Mouse (Mus musculus): Measurements from ENCODE around the gene Naa50. TPM values are rescaled to one million over a fixed set of nuclear protein-coding genes. Genes with fewer than 3 reads are reported as not detected.

Gene Naa50
- polyA plus RNA-seq, 1 experiment from 2014 or later, result 91.3 TPM

DNA sequence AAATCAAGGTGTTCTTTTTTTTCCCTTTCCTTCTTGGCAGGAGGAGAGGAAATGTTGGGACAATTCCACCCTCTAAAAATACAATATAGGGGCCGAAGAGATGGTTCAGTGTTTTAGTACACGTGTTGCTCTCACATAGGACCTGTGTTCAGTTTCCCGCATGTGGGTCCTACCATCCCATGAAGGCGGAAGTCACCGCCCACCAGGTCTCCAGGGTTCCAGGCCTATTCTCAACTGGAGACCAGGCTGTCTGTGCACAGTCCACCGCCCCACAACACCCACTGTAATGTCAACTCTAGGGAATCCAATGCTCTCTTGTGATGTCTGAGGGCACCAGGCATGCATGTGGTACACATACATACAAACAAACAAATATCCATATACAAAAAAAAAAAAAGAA, 17.5 kb upstream of the Naa50 start:
- Histone ChIP-seq H3K4me1 (replicated peaks; ENCODE audit: control insufficient read depth, insufficient read depth, low read length) (no peaks in the 10 kb centered on the region; the same call in 1 of the 2 replicates), H3K36me3 (ENCODE audit: control insufficient read depth, insufficient read depth, low read length) (no peaks in the 10 kb centered on the region), H3K4me2 (ENCODE audit: low read depth, low read length) (no peak overlapping the region), H3K9ac (ENCODE audit: low read length) (no peak overlapping the region), H3K9me3 (ENCODE audit: control insufficient read depth, low read length) (no peaks in the 10 kb centered on the region), H3K4me3 (ENCODE audit: low read length) (no peak overlapping the region), H3K27me3 (ENCODE audit: control insufficient read depth, insufficient read depth, low read depth, low read length) (no peaks in the 10 kb centered on the region), H3K27ac (ENCODE audit: low read length) (no peak overlapping the region)
- WGBS, result 87% methylated on average over 6 of the region's 6 CpGs
- no peak for ATAC-seq (ENCODE audit: low read depth)

DNA sequence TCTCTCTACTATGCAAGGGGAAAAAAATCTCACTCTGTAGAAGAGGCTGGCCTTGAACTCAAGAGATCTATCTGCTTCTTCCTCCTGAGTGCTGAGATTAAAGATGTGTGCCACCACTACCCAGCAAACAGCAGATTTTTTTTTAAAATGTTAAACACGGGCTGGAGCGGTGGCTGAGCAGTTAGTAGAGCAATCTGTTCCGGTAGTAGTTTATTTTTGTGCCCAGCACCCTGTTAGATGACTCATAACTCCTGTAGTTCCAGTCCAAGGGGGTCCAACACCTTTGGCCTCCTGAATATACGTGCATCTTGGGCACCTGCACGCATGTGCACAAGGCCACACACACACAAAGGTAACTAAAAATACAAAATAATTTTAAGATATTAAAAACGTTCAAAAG, 17.1 kb upstream of the Naa50 start:
- H3K4me1 ChIP-seq (replicated peaks; ENCODE audit: control insufficient read depth, insufficient read depth, low read length), result no peaks in the 10 kb centered on the region; the same call in 1 of the 2 replicates
- no peak overlapping the region for H3K4me2 ChIP-seq (ENCODE audit: low read depth, low read length)
- H3K27me3 ChIP-seq (ENCODE audit: control insufficient read depth, insufficient read depth, low read depth, low read length), result no peaks in the 10 kb centered on the region
- H3K36me3 ChIP-seq (ENCODE audit: control insufficient read depth, insufficient read depth, low read length), result no peaks in the 10 kb centered on the region
- H3K9ac ChIP-seq (ENCODE audit: low read length), result no peak overlapping the region
- ATAC-seq (ENCODE audit: low read depth), result no peak
- H3K9me3 ChIP-seq (ENCODE audit: control insufficient read depth, low read length), result no peaks in the 10 kb centered on the region
- 66% methylated on average over 6 of the region's 6 CpGs for WGBS
- H3K4me3 ChIP-seq (ENCODE audit: low read length), result no peak overlapping the region
- no peak overlapping the region for H3K27ac ChIP-seq (ENCODE audit: low read length)

DNA sequence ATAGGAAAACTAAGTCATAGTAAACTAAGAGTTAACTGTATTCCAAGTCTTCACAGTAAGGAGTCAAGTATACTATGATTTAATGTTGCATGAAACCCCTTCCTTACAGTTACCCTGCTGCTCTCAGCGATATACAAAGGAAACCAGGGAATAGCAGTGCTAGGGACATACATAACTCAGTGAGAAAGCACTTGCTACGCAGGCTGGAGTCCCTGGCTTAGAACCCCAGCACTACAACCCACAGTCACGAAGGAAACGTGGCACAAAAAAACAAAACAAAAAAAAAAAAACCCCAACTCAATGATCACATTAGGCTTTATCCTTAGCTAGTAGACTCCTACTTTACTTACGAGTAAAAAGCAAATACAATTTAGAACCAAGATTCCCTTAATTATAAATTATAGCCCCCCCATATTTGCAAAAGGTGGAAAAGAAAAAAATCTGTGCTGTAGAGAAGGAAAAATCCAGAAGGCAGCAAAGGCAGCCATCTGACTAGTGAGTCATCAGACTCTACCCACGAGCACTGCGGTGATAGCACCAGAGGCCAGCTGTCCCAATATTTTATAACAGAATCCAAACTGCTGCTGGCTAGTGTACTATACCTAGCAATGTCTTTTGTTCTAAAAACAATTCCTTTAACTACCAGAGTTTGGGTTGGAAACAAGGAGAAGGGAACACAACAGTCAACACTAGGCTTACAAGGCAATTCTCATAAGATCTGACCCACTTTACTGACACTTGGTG, 16.5 kb upstream of the Naa50 start:
- 85% methylated on average over 7 of the region's 7 CpGs for WGBS
- no peak for ATAC-seq (ENCODE audit: low read depth)
- Histone ChIP-seq H3K4me3 (ENCODE audit: low read length) (no peak overlapping the region), H3K9ac (ENCODE audit: low read length) (no peak overlapping the region), H3K4me2 (ENCODE audit: low read depth, low read length) (no peak overlapping the region), H3K36me3 (ENCODE audit: control insufficient read depth, insufficient read depth, low read length) (no peaks in the 10 kb centered on the region), H3K4me1 (replicated peaks; ENCODE audit: control insufficient read depth, insufficient read depth, low read length) (no peaks in the 10 kb centered on the region; the same call in 1 of the 2 replicates), H3K27me3 (ENCODE audit: control insufficient read depth, insufficient read depth, low read depth, low read length) (no peaks in the 10 kb centered on the region), H3K9me3 (ENCODE audit: control insufficient read depth, low read length) (no peaks in the 10 kb centered on the region), H3K27ac (ENCODE audit: low read length) (no peak overlapping the region)

DNA sequence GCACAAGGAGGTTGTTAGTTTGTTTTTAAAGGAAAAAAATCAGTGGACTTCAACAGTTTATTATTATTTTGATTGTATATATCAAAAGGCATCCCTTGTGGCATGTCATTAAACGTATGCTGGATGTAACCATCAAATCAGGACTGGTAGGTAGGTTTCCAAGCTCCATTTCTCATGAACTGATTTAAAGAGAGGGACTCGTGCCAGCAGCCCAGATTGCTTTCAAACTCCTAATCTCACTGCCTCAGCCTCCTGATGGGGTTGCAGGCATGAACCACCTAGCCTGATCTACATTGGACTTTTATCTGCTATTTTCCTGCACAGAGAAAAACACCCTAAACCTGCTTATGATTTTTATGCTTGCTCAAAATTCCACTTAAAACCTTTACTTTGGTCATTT, 15.8 kb upstream of the Naa50 start:
- no peaks in the 10 kb centered on the region for H3K36me3 ChIP-seq (ENCODE audit: control insufficient read depth, insufficient read depth, low read length)
- no peak overlapping the region for H3K4me2 ChIP-seq (ENCODE audit: low read depth, low read length)
- H3K4me1 ChIP-seq (replicated peaks; ENCODE audit: control insufficient read depth, insufficient read depth, low read length), result no peaks in the 10 kb centered on the region; the same call in 1 of the 2 replicates
- H3K4me3 ChIP-seq (ENCODE audit: low read length), result no peak overlapping the region
- no peak overlapping the region for H3K27ac ChIP-seq (ENCODE audit: low read length)
- H3K9ac ChIP-seq (ENCODE audit: low read length), result no peak overlapping the region
- H3K27me3 ChIP-seq (ENCODE audit: control insufficient read depth, insufficient read depth, low read depth, low read length), result no peaks in the 10 kb centered on the region
- WGBS, result 73% methylated on average over 2 of the region's 2 CpGs
- no peaks in the 10 kb centered on the region for H3K9me3 ChIP-seq (ENCODE audit: control insufficient read depth, low read length)
- no peak for ATAC-seq (ENCODE audit: low read depth)

DNA sequence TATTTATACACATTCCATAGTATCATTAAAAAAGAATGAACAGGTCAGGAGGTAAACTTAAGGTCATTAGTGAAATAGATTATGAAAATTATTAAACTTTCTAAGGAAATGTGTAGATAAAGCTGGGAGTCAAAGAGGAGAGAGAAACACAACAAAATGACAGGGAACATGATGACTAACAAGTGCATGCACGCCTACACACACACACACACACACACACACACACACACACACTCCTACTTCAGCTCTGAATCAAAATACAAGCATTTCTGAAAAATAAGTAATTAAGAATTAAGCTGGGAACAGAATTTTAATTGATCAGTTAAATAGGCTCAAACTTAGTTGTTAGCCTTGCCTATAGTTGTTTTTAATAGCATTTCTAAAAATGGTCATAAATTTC, 14.9 kb upstream of the Naa50 start:
- ATAC-seq (ENCODE audit: low read depth), result no peak
- Histone ChIP-seq H3K4me3 (ENCODE audit: low read length) (no peak overlapping the region), H3K4me1 (replicated peaks; ENCODE audit: control insufficient read depth, insufficient read depth, low read length) (no peaks in the 10 kb centered on the region; the same call in 1 of the 2 replicates), H3K36me3 (ENCODE audit: control insufficient read depth, insufficient read depth, low read length) (no peaks in the 10 kb centered on the region), H3K9me3 (ENCODE audit: control insufficient read depth, low read length) (no peaks in the 10 kb centered on the region), H3K27me3 (ENCODE audit: control insufficient read depth, insufficient read depth, low read depth, low read length) (no peaks in the 10 kb centered on the region), H3K9ac (ENCODE audit: low read length) (no peak overlapping the region), H3K27ac (ENCODE audit: low read length) (no peak overlapping the region), H3K4me2 (ENCODE audit: low read depth, low read length) (no peak overlapping the region)
- 87% methylated on average over 1 of the region's 1 CpGs for WGBS

DNA sequence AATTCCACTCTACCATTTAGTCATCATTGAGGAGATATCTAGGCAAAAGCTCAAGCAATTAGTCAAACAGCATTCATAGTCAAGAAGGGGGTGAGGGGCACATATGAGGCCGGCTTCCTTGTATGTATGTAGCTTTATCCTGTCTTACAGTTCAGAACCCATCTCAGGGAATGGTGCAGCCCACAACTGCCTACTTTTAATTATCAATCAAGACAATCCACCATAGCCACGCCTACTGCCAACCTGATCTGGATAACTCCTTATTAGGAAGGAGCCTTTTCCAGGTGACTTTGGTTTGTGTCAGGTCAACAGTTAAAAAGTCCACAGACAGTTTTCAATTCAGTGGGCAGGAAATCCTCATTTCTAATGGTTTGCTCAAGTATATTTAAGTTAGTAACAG, 14.2 kb upstream of the Naa50 start:
- 76% methylated on average over 2 of the region's 2 CpGs for WGBS
- Histone ChIP-seq H3K27ac (ENCODE audit: low read length) (no peak overlapping the region), H3K4me3 (ENCODE audit: low read length) (no peak overlapping the region), H3K4me1 (replicated peaks; ENCODE audit: control insufficient read depth, insufficient read depth, low read length) (no peaks in the 10 kb centered on the region; the same call in 1 of the 2 replicates), H3K9ac (ENCODE audit: low read length) (no peak overlapping the region), H3K36me3 (ENCODE audit: control insufficient read depth, insufficient read depth, low read length) (no peaks in the 10 kb centered on the region), H3K27me3 (ENCODE audit: control insufficient read depth, insufficient read depth, low read depth, low read length) (no peaks in the 10 kb centered on the region), H3K9me3 (ENCODE audit: control insufficient read depth, low read length) (no peaks in the 10 kb centered on the region), H3K4me2 (ENCODE audit: low read depth, low read length) (no peak overlapping the region)
- no peak for ATAC-seq (ENCODE audit: low read depth)

DNA sequence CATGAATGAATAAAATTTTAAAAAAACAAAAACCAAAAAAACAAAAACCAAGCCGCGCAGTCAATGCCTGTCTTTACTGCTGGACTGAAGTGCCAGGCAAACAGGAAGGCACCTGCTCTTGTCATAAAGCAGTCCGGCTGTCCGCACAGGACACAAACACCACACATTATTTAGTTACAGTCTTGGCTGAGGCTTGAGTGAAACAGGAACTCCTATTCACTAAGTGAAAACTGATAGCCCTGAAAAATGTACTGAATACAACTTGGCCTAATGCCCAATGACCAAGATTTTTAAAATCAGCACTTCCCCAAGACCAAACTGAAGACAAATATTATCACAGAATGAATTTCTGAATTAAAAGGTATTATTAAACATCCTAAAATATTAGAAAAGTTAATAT, 13.2 kb upstream of the Naa50 start:
- no peaks in the 10 kb centered on the region for H3K36me3 ChIP-seq (ENCODE audit: control insufficient read depth, insufficient read depth, low read length)
- ATAC-seq (ENCODE audit: low read depth), result 0 out of 2 replicates have a peak, but pooled peaks have one; percentile 36
- no peaks in the 10 kb centered on the region for H3K9me3 ChIP-seq (ENCODE audit: control insufficient read depth, low read length)
- no peak overlapping the region for H3K4me2 ChIP-seq (ENCODE audit: low read depth, low read length)
- no peak overlapping the region for H3K4me3 ChIP-seq (ENCODE audit: low read length)
- 44% methylated on average over 4 of the region's 4 CpGs for WGBS
- no peaks in the 10 kb centered on the region for H3K27me3 ChIP-seq (ENCODE audit: control insufficient read depth, insufficient read depth, low read depth, low read length)
- no peaks in the 10 kb centered on the region; the same call in 1 of the 2 replicates for H3K4me1 ChIP-seq (replicated peaks; ENCODE audit: control insufficient read depth, insufficient read depth, low read length)
- no peak overlapping the region for H3K27ac ChIP-seq (ENCODE audit: low read length)
- no peak overlapping the region for H3K9ac ChIP-seq (ENCODE audit: low read length)

DNA sequence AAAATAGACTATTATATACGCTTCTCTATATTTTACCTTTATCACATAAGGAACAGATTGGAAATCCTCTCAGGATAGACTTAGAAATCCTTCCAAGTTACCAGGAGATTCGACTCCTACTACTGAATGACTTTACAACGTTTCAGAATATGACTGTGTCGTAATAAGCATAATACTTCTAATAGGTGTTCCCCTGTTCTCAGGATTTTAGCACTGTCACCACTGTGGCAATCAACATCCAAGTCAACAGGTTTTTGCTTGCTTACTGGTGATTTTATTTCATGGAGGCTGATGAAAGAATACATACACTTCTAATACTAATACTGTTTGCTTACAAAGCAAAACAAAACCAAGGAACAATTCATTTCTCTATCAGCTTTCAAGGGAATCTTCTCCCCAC, 7.3 kb upstream of the Naa50 start:
- Histone ChIP-seq H3K36me3 (ENCODE audit: control insufficient read depth, insufficient read depth, low read length) (no peaks in the 10 kb centered on the region), H3K4me1 (replicated peaks; ENCODE audit: control insufficient read depth, insufficient read depth, low read length) (peaks cover 3% of the 10 kb centered on the region; the same call in 1 of the 2 replicates), H3K4me2 (ENCODE audit: low read depth, low read length) (no peak overlapping the region), H3K9me3 (ENCODE audit: control insufficient read depth, low read length) (no peaks in the 10 kb centered on the region), H3K27me3 (ENCODE audit: control insufficient read depth, insufficient read depth, low read depth, low read length) (no peaks in the 10 kb centered on the region), H3K27ac (ENCODE audit: low read length) (no peak overlapping the region), H3K4me3 (ENCODE audit: low read length) (no peak overlapping the region), H3K9ac (ENCODE audit: low read length) (no peak overlapping the region)
- 75% methylated on average over 4 of the region's 4 CpGs for WGBS
- ATAC-seq (ENCODE audit: low read depth), result no peak

DNA sequence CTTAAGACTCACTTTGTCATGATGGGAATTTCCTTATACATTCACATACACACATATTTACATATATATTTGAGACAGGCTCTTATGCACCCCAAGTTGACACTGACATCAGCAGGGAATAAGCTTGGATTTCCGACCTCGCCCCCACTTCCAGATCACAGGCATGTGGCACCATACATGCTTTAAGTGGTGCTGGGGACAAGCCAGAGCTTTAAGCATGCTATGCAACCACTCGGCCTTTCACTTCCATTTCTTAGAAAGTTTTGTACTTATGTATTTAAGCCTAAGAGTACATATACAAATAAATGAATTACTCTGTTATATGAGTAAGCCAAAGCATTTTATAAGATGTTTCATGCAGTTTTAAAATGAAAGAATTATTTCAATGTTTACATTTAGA, 6.4 kb upstream of the Naa50 start:
- H3K27me3 ChIP-seq (ENCODE audit: control insufficient read depth, insufficient read depth, low read depth, low read length), result no peaks in the 10 kb centered on the region
- peak; percentile 36; the same call in 1 of the 2 replicates for ATAC-seq (ENCODE audit: low read depth)
- H3K27ac ChIP-seq (ENCODE audit: low read length), result no peak overlapping the region
- no peaks in the 10 kb centered on the region for H3K36me3 ChIP-seq (ENCODE audit: control insufficient read depth, insufficient read depth, low read length)
- H3K4me3 ChIP-seq (ENCODE audit: low read length), result no peak overlapping the region
- H3K4me1 ChIP-seq (replicated peaks; ENCODE audit: control insufficient read depth, insufficient read depth, low read length), result peaks cover 10% of the 10 kb centered on the region
- no peaks in the 10 kb centered on the region for H3K9me3 ChIP-seq (ENCODE audit: control insufficient read depth, low read length)
- no peak overlapping the region for H3K4me2 ChIP-seq (ENCODE audit: low read depth, low read length)
- no peak overlapping the region for H3K9ac ChIP-seq (ENCODE audit: low read length)
- 54% methylated on average over 3 of the region's 3 CpGs for WGBS
